Mouse (Mus musculus) spleen, postnatal 4 days (tissue): ENCODE data around the gene Wipf3.

Source experiments
- DNase-seq, 2 experiments: peaks; one replicate each; pipeline ENCODE4 v3.0.0; 2022; ENCODE audit warnings: low spot score in 2 of 2

Wipf3 gene

GRCm38 (mm10) chr6:54475926-54476667 lies 46.7 kb downstream of the Wipf3 start:
- DNase-seq, result no peak

- DNase-seq, result no peak
Observed at GRCm38 (mm10) chr6:54478646-54479324, 49.4 kb downstream of the Wipf3 start.

GRCm38 (mm10) chr6:54481390-54482112 lies 52.1 kb downstream of the Wipf3 start:
- DNase-seq, result no peak

GRCm38 (mm10) chr6:54485000-54485399 lies 55.6 kb downstream of the Wipf3 start:
- DNase-seq, result no peak

GRCm38 (mm10) chr6:54485435-54485901 lies 56.1 kb downstream of the Wipf3 start:
- no peak for DNase-seq

DNA sequence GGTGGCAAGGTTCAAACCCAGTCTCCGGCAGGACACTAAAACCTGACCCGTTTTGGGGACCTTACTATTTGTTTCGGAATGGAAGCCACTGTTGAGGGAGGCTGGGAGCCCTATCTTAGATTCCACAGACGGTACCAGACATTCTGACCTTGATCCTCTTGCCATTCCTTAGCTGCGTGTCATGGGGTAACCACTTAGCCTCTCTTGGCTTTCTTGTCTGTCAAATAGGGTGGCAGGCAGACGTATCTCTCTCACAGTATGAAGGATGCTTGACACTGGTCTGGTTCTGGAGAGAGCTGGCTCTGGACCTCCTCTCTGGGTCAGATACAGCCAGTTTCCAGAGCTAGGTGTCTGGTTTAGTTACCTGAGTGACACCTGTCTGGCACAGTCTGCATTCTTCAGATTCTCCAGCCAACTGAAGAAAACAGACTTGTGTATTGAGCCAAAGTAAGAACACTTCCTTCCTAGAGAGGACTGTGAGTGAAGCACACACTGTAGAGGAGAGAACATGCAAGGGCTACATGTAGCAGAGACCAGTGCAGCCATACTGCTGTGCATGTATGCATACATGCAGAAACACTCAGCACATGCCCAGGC lies 56.7 kb downstream of the Wipf3 start:
- DNase-seq, result no peak

DNA sequence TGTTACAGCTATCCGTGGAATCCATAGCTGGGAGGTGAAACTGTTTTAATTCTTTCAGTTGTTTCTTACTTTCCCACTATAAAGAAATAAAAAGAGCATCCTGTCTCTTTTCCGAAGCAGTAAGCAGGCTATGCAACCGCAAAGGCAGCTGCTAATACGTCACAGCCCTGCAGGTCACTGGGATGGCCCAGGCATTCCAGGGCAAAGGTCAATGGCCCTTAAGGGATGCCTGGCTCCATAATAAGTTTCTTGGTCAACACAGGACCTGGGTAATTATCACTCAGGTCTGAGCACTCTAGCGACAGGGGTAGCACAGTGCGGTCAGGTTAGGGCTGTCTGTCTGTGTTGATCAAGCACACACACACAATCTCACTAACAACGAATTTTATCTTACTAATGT lies 61.7 kb downstream of the Wipf3 start:
- no peak for DNase-seq

- no peak for DNase-seq
Observed at GRCm38 (mm10) chr6:54494097-54494496, 64.7 kb downstream of the Wipf3 start.

DNA sequence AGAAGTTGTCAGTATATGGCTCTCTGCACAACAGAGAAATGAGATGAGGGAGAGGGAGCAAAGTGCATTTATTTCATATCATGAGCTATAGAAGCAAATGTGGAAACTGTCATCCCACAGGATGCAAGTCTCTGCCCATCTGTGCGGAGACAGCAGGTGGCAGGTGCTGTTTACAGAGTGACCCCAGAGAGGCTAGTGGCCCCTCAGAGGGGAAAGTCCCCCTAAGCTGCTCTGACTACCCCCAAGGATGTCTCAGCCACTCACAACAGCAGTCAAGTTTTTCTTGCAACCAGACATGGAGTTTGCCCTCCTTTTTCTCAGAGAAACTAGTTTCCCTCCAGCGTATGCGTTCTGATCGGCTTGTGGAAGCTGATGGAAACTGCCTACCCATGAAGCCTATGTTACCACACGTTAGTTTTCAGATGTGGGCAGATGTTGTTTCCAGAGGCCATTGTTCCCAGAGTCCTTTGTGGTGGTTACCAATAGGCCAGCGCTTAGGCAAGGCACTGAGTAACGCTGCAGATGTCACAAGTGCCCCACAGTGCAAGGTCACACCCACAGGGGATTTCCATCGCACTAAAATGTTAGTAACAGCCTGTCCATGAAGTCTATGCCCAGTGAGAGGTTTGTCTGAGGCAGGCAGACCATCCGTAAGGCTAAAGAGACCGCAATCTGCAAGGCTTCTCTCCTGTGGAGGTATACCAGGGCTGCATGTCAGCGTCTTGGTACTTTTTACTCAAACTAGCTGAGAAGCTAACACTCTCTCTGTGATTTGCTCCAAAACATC lies 65.4 kb downstream of the Wipf3 start:
- no peak for DNase-seq

DNA sequence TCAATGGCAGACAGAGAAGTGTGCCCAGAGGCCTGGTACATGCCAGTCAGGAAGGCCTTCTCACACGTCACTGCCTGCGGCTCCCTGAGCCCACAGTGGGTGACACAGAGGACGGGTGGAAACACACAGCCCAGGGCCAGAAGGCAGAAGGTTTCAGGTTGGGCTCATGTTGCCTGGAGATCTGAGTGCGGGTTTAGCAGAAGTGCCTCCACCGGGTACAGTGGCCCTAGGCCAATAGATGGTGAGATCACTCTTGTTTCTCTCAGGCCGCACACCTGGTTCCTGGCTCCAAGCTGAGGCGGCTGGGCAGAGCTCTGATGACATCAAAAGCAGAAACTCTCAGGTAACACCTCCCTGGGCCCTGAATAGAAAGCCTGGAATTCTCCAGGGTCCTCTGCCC lies 66.8 kb downstream of the Wipf3 start:
- no peak for DNase-seq

DNA sequence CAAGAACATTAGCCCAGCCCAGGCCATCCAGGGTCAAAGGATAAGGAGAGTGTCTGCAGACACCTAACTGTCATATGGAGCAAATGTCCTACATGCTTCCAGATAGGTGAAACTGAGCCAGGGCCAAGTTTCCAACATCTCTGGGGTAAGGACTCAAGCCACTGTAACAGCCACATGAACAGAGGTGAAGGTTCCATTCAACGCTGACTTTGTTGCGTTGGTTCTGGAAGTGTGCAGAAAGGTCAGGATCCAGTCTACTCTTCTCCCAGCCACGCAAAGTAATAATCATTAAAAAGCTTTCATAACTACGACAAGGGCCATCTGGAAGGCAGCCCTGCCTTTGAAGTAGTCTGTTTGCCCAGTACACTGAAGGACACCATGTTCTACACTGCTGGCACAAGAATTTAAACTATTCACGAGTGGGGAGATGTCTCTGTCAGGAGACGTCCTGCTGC lies 73.3 kb downstream of the Wipf3 start:
- no peak for DNase-seq

- DNase-seq, result no peak
Observed at GRCm38 (mm10) chr6:54506318-54506717, 76.9 kb downstream of the Wipf3 start.

- DNase-seq, result no peak
Observed at GRCm38 (mm10) chr6:54507002-54507401, 77.6 kb downstream of the Wipf3 start.

- no peak for DNase-seq
Observed at GRCm38 (mm10) chr6:54507808-54508207, 78.4 kb downstream of the Wipf3 start.

GRCm38 (mm10) chr6:54508256-54508793 lies 78.9 kb downstream of the Wipf3 start:
- no peak for DNase-seq

DNA sequence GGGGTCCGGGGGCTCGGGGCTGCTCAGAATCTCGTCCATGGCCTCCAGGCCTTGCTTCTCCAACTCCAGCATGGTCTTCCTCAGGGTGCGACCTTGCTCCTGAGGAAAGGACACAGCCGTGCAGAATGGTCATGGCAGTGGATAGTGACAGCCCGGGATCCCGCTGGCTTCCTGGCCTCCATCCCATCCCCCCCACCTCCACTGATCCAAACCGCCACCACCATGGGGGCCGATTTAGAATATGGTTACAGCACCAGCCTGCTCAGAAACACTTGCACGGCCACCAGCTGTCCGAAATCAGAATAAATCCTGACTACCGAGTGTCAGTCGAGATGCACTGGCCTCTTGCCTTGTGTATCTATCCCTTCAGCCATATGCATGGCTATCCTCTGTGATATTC lies 79.9 kb downstream of the Wipf3 start:
- DNase-seq, result no peak

- no peak for DNase-seq
Observed at GRCm38 (mm10) chr6:54512256-54512655, 82.9 kb downstream of the Wipf3 start.

- no peak for DNase-seq
Observed at GRCm38 (mm10) chr6:54516512-54517134, 87.2 kb downstream of the Wipf3 start.

DNA sequence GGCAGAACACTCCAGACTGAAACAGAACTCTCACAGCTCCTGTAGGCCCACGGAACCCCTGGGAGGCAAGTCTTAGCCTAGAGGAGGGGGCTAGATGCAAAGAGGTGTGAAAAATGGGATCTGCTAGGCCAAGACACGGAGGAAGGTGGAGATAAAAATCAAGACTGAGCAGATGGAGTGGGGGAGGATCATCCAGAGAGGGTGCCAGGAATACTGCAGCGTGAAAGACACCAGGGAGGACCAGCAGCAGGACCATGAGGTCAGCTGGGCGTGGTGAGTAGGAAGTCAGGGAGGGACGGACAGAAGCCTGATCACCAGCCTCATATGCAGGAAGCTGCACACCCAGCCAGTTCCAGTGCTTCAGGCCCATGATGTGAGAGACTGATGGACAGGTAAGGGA lies 89.4 kb downstream of the Wipf3 start:
- DNase-seq, result no peak

DNA sequence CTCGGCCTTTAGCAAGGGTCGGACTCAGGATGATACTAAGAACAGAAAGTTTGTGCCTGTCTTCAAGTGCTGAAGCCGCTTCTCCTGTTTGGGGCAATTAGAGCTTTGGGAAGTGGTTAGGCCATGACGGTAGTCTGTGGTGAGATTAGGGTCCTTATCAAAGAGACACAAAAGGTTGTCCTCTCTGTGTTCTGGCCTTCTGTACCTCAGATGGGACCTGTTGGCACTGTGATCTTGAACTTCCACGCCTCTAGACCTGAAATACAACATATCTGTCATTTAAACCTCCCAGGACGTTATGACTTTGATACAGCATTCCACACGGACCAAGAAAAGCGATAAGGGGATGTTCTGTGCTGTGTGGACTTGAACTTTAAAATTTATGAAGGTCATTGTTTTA lies 99.3 kb downstream of the Wipf3 start:
- no peak for DNase-seq

DNA sequence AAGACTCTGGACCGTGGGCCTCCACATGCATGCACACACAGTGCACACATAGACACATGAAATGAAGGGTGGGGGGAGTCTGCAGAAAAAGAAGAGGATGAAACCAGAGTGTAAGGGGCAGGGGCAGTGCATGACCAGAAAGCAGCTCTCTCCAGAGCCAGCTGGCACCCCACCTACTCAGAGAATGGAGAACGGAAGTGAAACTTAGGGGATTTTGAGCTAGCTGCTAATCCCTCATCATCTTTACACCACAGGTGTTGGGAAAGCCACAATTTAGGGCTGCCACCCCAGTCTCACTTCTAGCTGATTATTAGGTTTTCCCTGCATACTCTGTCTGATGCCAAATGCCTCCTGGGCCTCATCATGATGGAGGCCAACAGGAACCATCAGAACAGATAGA lies 100.8 kb downstream of the Wipf3 start:
- DNase-seq, result no peak
